Mouse (Mus musculus): ENCODE measurements around the gene Zfp618.

Zfp618 gene

GRCm38 (mm10) chr4:63156726-63157634 lies 191.6 kb downstream of the Zfp618 start:
- no peak for DNase-seq (ENCODE audit: low spot score in 2 of 2)

- no peak for DNase-seq (ENCODE audit: low spot score in 2 of 2)
Measured at GRCm38 (mm10) chr4:63158192-63158591, 192.8 kb downstream of the Zfp618 start.

DNA sequence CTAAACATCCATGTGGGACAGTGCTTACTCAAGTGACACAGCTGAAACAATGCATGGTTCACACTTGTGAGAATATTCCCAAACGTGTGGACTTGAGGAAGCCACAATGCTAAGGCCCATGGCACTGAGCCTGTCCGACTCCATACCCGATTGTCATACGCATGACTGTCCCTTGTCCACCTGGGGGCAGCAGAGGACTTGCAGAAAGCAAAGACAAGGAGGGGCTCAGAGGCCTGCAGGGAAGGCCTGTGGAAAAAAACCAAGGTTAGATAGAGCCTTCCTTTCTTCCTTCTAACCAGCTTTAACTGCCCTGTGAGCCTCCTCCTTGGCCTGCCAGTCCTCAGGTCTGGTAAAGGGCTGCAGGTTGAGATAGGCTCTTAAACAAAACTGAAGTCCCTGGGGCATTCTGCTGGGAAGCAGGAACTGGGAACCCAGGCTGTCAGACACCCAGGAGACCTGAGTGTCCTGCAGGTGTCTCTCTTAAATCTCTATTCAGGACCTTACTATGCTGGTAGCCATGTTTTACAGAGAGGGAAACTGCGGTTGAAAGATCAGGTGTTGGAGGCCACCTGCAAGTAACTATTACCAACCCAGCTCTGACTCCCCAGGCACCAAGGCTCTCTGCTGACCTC lies 193.7 kb downstream of the Zfp618 start:
- DNase-seq (ENCODE audit: low spot score in 2 of 2): peak; percentile 79 to 82

GRCm38 (mm10) chr4:63165636-63166035 lies 200.3 kb downstream of the Zfp618 start:
- no peak for DNase-seq (ENCODE audit: low spot score in 2 of 2)

GRCm38 (mm10) chr4:63166323-63166722 lies 200.9 kb downstream of the Zfp618 start:
- DNase-seq (ENCODE audit: low spot score in 2 of 2): no peak

- no peak for DNase-seq (ENCODE audit: low spot score in 2 of 2)
Measured at GRCm38 (mm10) chr4:63170061-63170460, 204.7 kb downstream of the Zfp618 start.

DNA sequence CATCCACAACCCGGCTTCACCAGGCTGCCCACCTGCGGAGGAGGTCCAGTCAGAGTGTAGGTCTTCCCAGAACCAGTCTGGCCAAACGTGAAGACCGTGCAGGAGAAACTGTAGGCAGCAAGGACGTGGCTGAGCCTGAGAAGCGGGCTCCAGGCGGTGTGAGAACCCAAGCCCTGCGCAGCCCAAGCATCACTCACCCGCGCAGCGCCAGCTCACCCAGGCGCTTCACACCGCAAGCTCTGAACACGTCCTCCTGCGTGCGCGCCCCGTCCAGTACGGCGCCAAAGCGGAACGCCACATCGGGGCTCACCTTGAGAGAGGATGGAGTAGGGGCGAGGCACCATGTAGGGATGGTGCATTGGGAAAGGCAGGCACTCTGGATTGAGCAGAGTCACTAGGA lies 205.7 kb downstream of the Zfp618 start:
- no peak for DNase-seq (ENCODE audit: low spot score in 2 of 2)

DNA sequence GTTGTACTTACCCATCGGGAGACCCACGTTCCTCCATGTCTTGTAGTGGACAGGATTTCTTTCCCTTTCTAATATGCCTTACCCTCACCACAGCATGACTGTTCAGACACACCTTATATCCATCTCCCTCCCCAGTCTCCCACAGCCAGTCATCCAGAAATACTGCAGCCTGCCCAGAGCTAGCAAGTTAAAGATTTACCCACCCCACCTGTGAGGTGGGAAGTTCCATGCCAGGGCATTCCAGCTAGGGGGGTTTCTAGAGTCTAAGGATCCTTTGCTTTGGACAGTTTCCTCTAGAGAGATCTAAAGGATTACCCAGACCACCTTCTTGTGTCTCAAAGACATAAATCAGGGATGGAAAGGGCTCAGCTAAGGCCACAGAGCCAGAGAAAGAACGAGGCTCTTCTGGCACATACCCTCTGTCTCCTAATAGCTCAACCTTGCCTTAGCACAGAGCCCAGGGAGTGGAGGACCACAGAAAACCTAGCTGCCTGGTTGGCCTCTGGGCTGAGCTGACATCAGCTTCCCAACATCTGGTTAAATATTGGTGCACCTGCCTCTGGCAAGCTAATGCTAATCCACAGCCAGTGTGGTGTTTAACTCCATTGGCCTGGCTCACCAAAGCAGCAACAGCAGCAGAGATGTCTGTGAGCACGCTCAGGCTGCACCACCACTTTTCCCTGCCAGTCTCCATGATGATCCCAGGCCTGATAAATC lies 206.8 kb downstream of the Zfp618 start, which contains the start of gene Kif12:
TSS of gene Kif12 (minus strand) at position 163 of the 717 bp plus-strand sequence.
- DNase-seq (ENCODE audit: low spot score in 2 of 2): no peak

GRCm38 (mm10) chr4:63181556-63181955 lies 216.2 kb downstream of the Zfp618 start:
- peak; percentile 56 to 76 for DNase-seq (ENCODE audit: low spot score in 2 of 2)

- no peak for DNase-seq (ENCODE audit: low spot score in 2 of 2)
Measured at GRCm38 (mm10) chr4:63186281-63186870, 221.0 kb downstream of the Zfp618 start.
